Mouse (Mus musculus) bone marrow, adult 2 months (tissue): ENCODE measurements at regions not wholly inside any gene's neighbourhood (a gene's known extent, or its start where the extent isn't known, plus 50 kb on each side); places are given as distances from the start of the nearest gene placed in this dataset.

Experiments used
- CTCF ChIP-seq: fragments of 200-500 bp; IDR thresholded peaks from 2 replicates; pipeline ENCODE4 v1.5.1; 2011; ENCODE audit warnings: low read length, control low read depth; ENCODE audit not compliant: control insufficient read depth, insufficient read depth
- POLR2A ChIP-seq: fragments of 200-500 bp; IDR thresholded peaks from 2 replicates; pipeline ENCODE4 v1.6.1; 2011; ENCODE audit warnings: low read depth, mild to moderate bottlenecking, control low read depth, low read length, borderline replicate concordance; ENCODE audit not compliant: control insufficient read depth

GRCm38 (mm10) chr1:129150643-129151042 lies 122.5 kb upstream of the Thsd7b start:
- TF ChIP-seq CTCF = no peak
- no peak for TF ChIP-seq POLR2A
